In the genomic region with DNA sequence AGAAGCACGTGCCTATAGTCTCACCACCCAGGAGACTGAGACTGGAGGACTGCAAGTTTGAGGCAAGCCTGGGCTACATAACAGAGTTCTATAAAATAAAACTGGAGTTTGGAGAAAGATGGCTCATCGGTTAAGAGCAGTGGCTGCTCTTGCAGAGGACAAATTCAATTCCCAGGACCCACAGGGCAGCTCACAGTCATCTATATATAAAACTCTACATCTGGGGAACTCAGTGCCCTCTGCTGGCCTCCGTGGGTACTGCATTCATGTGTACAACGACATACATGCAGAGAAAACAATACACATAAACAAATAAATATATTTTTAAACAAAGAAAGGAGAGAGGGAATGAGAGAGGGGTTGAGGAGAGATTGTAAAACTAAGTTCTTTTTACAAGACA, we compare ENCODE assay signal across 8 mouse cellular contexts.
DNase-seq lines count a peak whose midpoint lies in the region; ATAC-seq and TF ChIP-seq lines count a peak whose summit lies in the region.

No protein-coding gene starts in this region.

- 41% methylated on average over 4 of the region's 4 CpGs for WGBS in forebrain, embryonic 11.5 days
- WGBS in forebrain, embryonic 16.5 days, result 44% methylated on average over 4 of the region's 4 CpGs
- WGBS in liver, adult 2 months, result 50% methylated on average over 4 of the region's 4 CpGs
- WGBS in liver, embryonic 11.5 days, result 44% methylated on average over 4 of the region's 4 CpGs
- 49% methylated on average over 4 of the region's 4 CpGs for WGBS in midbrain, postnatal 0 days

- peak; percentile 76 for DNase-seq in forebrain, embryonic 11.5 days (ENCODE audit: low spot score)
- peak; percentile 24 for DNase-seq in liver, adult 2 months (ENCODE audit: extremely low read depth, low read depth, low spot score)
- no peak for DNase-seq in liver, embryonic 11.5 days (ENCODE audit: low spot score)
- DNase-seq in adrenal gland, postnatal 36 days, result peak; percentile 44 to 60
- DNase-seq in midbrain, postnatal 0 days (ENCODE audit: low spot score), result peak; percentile 40
- no peak for DNase-seq in MN1 (ENCODE audit: low spot score)

- peak; percentile 65 for TF ChIP-seq CTCF in liver, adult 2 months (IDR thresholded peaks at IDR 0.05; ENCODE audit: low read depth, low read length)
- peak; percentile 72 for TF ChIP-seq CTCF in midbrain, postnatal 0 days (IDR thresholded peaks at IDR 0.05)

- H3K4me1 ChIP-seq in forebrain, embryonic 11.5 days (replicated peaks; ENCODE audit: control insufficient read depth, insufficient read depth, low read length), result no peaks in the 10 kb centered on the region
- H3K4me1 ChIP-seq in forebrain, embryonic 16.5 days (replicated peaks; ENCODE audit: control insufficient read depth, insufficient read depth, low read length), result no peaks in the 10 kb centered on the region
- no peaks in the 10 kb centered on the region for H3K4me1 ChIP-seq in liver, adult 2 months (ENCODE audit: control insufficient read depth, insufficient read depth, low read length)
- H3K4me1 ChIP-seq in liver, embryonic 11.5 days (replicated peaks; ENCODE audit: control insufficient read depth, insufficient read depth, low read length), result no peaks in the 10 kb centered on the region
- H3K4me1 ChIP-seq in midbrain, postnatal 0 days (ENCODE audit: insufficient read depth, low read length), result no peaks in the 10 kb centered on the region

- TF ChIP-seq POLR2A in liver, adult 2 months (IDR thresholded peaks at IDR 0.05; ENCODE audit: extremely low read depth, insufficient read depth, low read length), result no peak

- H3K36me3 ChIP-seq in forebrain, embryonic 11.5 days (ENCODE audit: control insufficient read depth, insufficient read depth, low read length), result no peaks in the 10 kb centered on the region
- no peaks in the 10 kb centered on the region for H3K36me3 ChIP-seq in forebrain, embryonic 16.5 days (ENCODE audit: control insufficient read depth, insufficient read depth)
- H3K36me3 ChIP-seq in liver, adult 2 months (ENCODE audit: control insufficient read depth, insufficient read depth, low read length), result no peaks in the 10 kb centered on the region
- no peaks in the 10 kb centered on the region for H3K36me3 ChIP-seq in liver, embryonic 11.5 days (ENCODE audit: control insufficient read depth, insufficient read depth, low read length)
- H3K36me3 ChIP-seq in midbrain, postnatal 0 days (ENCODE audit: insufficient read depth, low read length), result no peaks in the 10 kb centered on the region

- no peaks in the 10 kb centered on the region for H3K9me3 ChIP-seq in forebrain, embryonic 11.5 days (ENCODE audit: control insufficient read depth, low read length)
- H3K9me3 ChIP-seq in forebrain, embryonic 16.5 days (ENCODE audit: control insufficient read depth, low read length), result no peaks in the 10 kb centered on the region
- no peaks in the 10 kb centered on the region for H3K9me3 ChIP-seq in liver, embryonic 11.5 days (ENCODE audit: control insufficient read depth, low read length)
- no peaks in the 10 kb centered on the region for H3K9me3 ChIP-seq in midbrain, postnatal 0 days (ENCODE audit: low read length)

- H3K9ac ChIP-seq in forebrain, embryonic 11.5 days (ENCODE audit: low read length), result no peak overlapping the region
- H3K9ac ChIP-seq in forebrain, embryonic 16.5 days (replicated peaks; ENCODE audit: low read depth, low read length), result no peak overlapping the region
- H3K9ac ChIP-seq in liver, adult 2 months (ENCODE audit: low read depth, low read length), result no peak overlapping the region
- H3K9ac ChIP-seq in liver, embryonic 11.5 days (ENCODE audit: low read depth, low read length), result no peak overlapping the region
- no peak overlapping the region for H3K9ac ChIP-seq in midbrain, postnatal 0 days (replicated peaks; ENCODE audit: low read length, poor library complexity, severe bottlenecking)

- no peaks in the 10 kb centered on the region for H3K27me3 ChIP-seq in forebrain, embryonic 11.5 days (ENCODE audit: control insufficient read depth, insufficient read depth, low read length)
- H3K27me3 ChIP-seq in forebrain, embryonic 16.5 days (replicated peaks; ENCODE audit: control insufficient read depth, insufficient read depth, low read length), result no peaks in the 10 kb centered on the region
- no peaks in the 10 kb centered on the region for H3K27me3 ChIP-seq in liver, adult 2 months (ENCODE audit: control insufficient read depth, insufficient read depth, low read length)
- H3K27me3 ChIP-seq in liver, embryonic 11.5 days (replicated peaks; ENCODE audit: control insufficient read depth, insufficient read depth, low read length), result no peaks in the 10 kb centered on the region
- H3K27me3 ChIP-seq in midbrain, postnatal 0 days (ENCODE audit: insufficient read depth, low read length), result no peaks in the 10 kb centered on the region

- no peaks in the 10 kb centered on the region for H3K79me2 ChIP-seq in liver, adult 2 months (ENCODE audit: control insufficient read depth, insufficient read depth, low read length)

- no peak overlapping the region for H3K4me2 ChIP-seq in forebrain, embryonic 11.5 days (ENCODE audit: low read depth, low read length, severe bottlenecking)
- H3K4me2 ChIP-seq in forebrain, embryonic 16.5 days (ENCODE audit: low read length), result no peak overlapping the region
- H3K4me2 ChIP-seq in liver, embryonic 11.5 days, result no peak overlapping the region
- H3K4me2 ChIP-seq in midbrain, postnatal 0 days (ENCODE audit: low read depth, low read length, poor library complexity, severe bottlenecking), result no peak overlapping the region

- ATAC-seq in forebrain, embryonic 11.5 days (replicated peaks; ENCODE audit: low FRiP score), result no peak
- no peak for ATAC-seq in forebrain, embryonic 16.5 days
- no peak for ATAC-seq in liver, embryonic 11.5 days (replicated peaks; ENCODE audit: low FRiP score)
- peak; percentile 57; the same call in 1 of the 2 replicates for ATAC-seq in granulocyte monocyte progenitor cell, adult 5-6 weeks (replicated peaks; ENCODE audit: poor library complexity, severe bottlenecking)
- ATAC-seq in midbrain, postnatal 0 days (ENCODE audit: low FRiP score), result no peak

- no peak overlapping the region for H3K27ac ChIP-seq in forebrain, embryonic 11.5 days (ENCODE audit: low read depth, low read length)
- no peak overlapping the region for H3K27ac ChIP-seq in forebrain, embryonic 16.5 days (ENCODE audit: low read length)
- H3K27ac ChIP-seq in liver, adult 2 months (replicated peaks; ENCODE audit: insufficient read depth, low read depth, low read length), result no peak overlapping the region
- no peak overlapping the region for H3K27ac ChIP-seq in liver, embryonic 11.5 days (ENCODE audit: low read depth, low read length)
- H3K27ac ChIP-seq in midbrain, postnatal 0 days (ENCODE audit: low read depth, low read length), result no peak overlapping the region

- H3K4me3 ChIP-seq in forebrain, embryonic 11.5 days (ENCODE audit: low read depth, low read length), result no peak overlapping the region
- no peak overlapping the region for H3K4me3 ChIP-seq in forebrain, embryonic 16.5 days (replicated peaks; ENCODE audit: low read length)
- no peak overlapping the region for H3K4me3 ChIP-seq in liver, adult 2 months (ENCODE audit: insufficient read depth, low read depth, low read length)
- no peak overlapping the region for H3K4me3 ChIP-seq in liver, embryonic 11.5 days (ENCODE audit: low read depth, low read length)
- no peak overlapping the region for H3K4me3 ChIP-seq in midbrain, postnatal 0 days (ENCODE audit: low read depth, low read length)

Comparison
In these comparisons a context has a peak if more than half of its experiments do, and no peak if none do; other contexts are left out.
1. DNase-seq: peak in forebrain, embryonic 11.5 days (single experiment), liver, adult 2 months (single experiment), adrenal gland, postnatal 36 days (2 of 2) and midbrain, postnatal 0 days (single experiment); none in liver, embryonic 11.5 days (single experiment) and MN1 (single experiment).